Mouse (Mus musculus) limb, embryonic 13.5 days (tissue): ENCODE data around the gene Sclt1. TPM values are rescaled to one million over a fixed set of nuclear protein-coding genes. Genes with fewer than 3 reads are reported as not detected.
"Not testable (repeated sequence)": the region's sequence is repeated elsewhere in the genome, so short reads cannot be mapped to it uniquely, and the experiment has no call there.

Experiments used
- ATAC-seq: fragments of 200-750 bp; cut with Nextera tagmentation; 2 replicates; pipeline ENCODE4 v1.8.0; 2017; ENCODE audit warnings: low read depth, moderate number of reproducible peaks, moderate TSS enrichment; ENCODE audit not compliant: low FRiP score
- H3K27ac ChIP-seq: fragments of 300-500 bp; sonication (generic); 2 replicates; pipeline ENCODE4 v1.5.1; 2015; ENCODE audit warnings: inconsistent platforms, mild to moderate bottlenecking, moderate library complexity
- H3K27me3 ChIP-seq: fragments of 300-500 bp; sonication (generic); 2 replicates; pipeline ENCODE4 v1.6.1; 2015; ENCODE audit warnings: mild to moderate bottlenecking, inconsistent platforms
- H3K36me3 ChIP-seq: fragments of 300-500 bp; sonication (generic); 2 replicates; pipeline ENCODE4 v1.6.1; 2015; ENCODE audit warnings: inconsistent platforms, mild to moderate bottlenecking, moderate library complexity
- H3K4me1 ChIP-seq: fragments of 300-500 bp; sonication (generic); 2 replicates; pipeline ENCODE4 v1.6.1; 2015; ENCODE audit warnings: inconsistent platforms
- H3K4me2 ChIP-seq: fragments of 300-500 bp; sonication (generic); replicated peaks from 2 replicates; pipeline ENCODE4 v1.6.1; 2015; ENCODE audit warnings: inconsistent platforms, mild to moderate bottlenecking, moderate library complexity
- H3K4me3 ChIP-seq: fragments of 300-500 bp; sonication (generic); 2 replicates; pipeline ENCODE4 v1.5.1; 2015; ENCODE audit warnings: moderate library complexity, mild to moderate bottlenecking, inconsistent platforms
- H3K9ac ChIP-seq: fragments of 300-500 bp; sonication (generic); 2 replicates; pipeline ENCODE4 v1.6.1; 2015; ENCODE audit warnings: mild to moderate bottlenecking, inconsistent platforms
- H3K9me3 ChIP-seq: fragments of 300-500 bp; sonication (generic); 2 replicates; pipeline ENCODE4 v1.6.1; 2016; ENCODE audit warnings: inconsistent platforms
- WGBS: fragments of 180-500 bp; shearing (Covaris S2); methylation state at CpG from one replicate; pipeline ENCODE4 v1.1.7; 2015; 5-methylcytosine and 5-hydroxymethylcytosine counted together
- polyA plus RNA-seq: library from polyadenylated mRNA; unstranded; fragments of >200 nt; fragmentation: Nextera tagmentation; extraction: Ambion mirVana; gene quantifications from 2 replicates; pipeline ENCODE4 v1.2.1, GENCODE M21; 2015

Gene Sclt1
- polyA plus RNA-seq = 24.5 and 27.3 TPM in 2 replicates

GRCm38 (mm10) chr3:41742278-41742934, at the start of gene Sclt1, which contains the start of gene D3Ertd751e:
Gene Sclt1, minus strand, starts transcription at chr3:41742514.
Gene D3Ertd751e, plus strand, starts transcription at chr3:41742611.
- Histone ChIP-seq H3K4me2 (peak within 1 kb of the TSS; percentile 77), H3K4me1 (peaks cover 16% of the 10 kb centered on the region), H3K27me3 (no peaks in the 10 kb centered on the region), H3K9ac (peak within 1 kb of the TSS; percentile 90), H3K27ac (peak within 1 kb of the TSS; percentile 93), H3K36me3 (no peaks in the 10 kb centered on the region), H3K4me3 (peak within 1 kb of the TSS; percentile 79), H3K9me3 (no peaks in the 10 kb centered on the region)
- under 1% methylated on average over 66 of the region's 66 CpGs for WGBS
- ATAC-seq = peak; percentile 99

GRCm38 (mm10) chr3:41762091-41762490, 19.8 kb upstream of the Sclt1 start:
- Histone ChIP-seq H3K4me2 (no peak overlapping the region), H3K4me1 (no peaks in the 10 kb centered on the region), H3K9ac (no peak overlapping the region), H3K27ac (no peak overlapping the region), H3K9me3 (no peaks in the 10 kb centered on the region), H3K36me3 (no peaks in the 10 kb centered on the region), H3K4me3 (no peak overlapping the region), H3K27me3 (no peaks in the 10 kb centered on the region)
- WGBS = 92% methylated on average over 3 of the region's 3 CpGs
- no peak for ATAC-seq

DNA sequence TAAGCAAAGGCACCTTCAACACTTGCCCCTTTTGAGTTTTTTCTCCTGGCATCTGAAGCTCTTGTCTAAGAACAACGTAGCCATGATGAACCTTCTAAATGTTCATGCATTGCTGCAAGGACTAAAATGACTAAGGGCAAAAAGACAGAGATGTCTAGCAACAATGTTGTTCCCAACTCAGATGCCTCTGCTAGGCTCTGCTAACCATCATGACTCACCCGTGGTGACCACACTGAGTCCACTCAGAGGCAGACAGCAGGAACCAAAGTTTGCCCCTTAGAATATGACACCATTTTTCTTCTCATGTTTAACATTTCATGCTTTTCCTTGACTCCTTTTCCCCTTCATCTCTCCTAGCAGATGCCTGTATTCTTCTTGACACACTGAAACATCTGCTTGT, 12.2 kb upstream of the Sclt1 start:
- H3K9ac ChIP-seq = no peak overlapping the region
- H3K27ac ChIP-seq = no peak overlapping the region
- H3K9me3 ChIP-seq = no peaks in the 10 kb centered on the region
- no peaks in the 10 kb centered on the region for H3K27me3 ChIP-seq
- WGBS = 76% methylated on average over 2 of the region's 2 CpGs
- H3K4me3 ChIP-seq = no peak overlapping the region
- no peak overlapping the region for H3K4me2 ChIP-seq
- no peak for ATAC-seq
- no peaks in the 10 kb centered on the region for H3K4me1 ChIP-seq
- no peaks in the 10 kb centered on the region for H3K36me3 ChIP-seq

DNA sequence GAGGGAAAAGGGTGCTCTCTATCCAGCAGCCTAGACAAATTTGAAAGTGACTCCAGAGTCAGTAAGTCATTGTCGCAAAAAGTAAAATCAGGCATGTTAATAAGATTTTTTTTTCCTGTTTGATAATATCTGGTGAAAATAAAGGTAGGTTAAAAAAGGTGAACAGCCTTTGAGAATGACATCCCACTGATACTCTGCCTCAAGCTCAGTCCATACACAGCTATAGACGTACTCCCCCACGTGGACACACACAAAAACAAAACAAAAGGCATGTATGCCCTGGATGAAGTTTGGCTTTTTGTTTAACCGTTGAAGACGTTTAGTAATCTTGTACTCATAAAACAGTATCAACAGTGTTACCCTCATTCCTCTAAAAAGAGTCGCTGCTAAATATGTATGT, 1.1 kb upstream of the Sclt1 start:
- no peak for ATAC-seq
- WGBS = 48% methylated on average over 6 of the region's 6 CpGs
- no peaks in the 10 kb centered on the region for H3K36me3 ChIP-seq
- H3K9ac ChIP-seq = no peak overlapping the region; the same call in 1 of the 2 replicates
- H3K4me1 ChIP-seq = peaks cover 16% of the 10 kb centered on the region
- H3K4me3 ChIP-seq = peak overlapping the region; percentile 79
- H3K27ac ChIP-seq = no peak overlapping the region
- H3K27me3 ChIP-seq = no peaks in the 10 kb centered on the region
- peak overlapping the region; percentile 73 for H3K4me2 ChIP-seq
- no peaks in the 10 kb centered on the region for H3K9me3 ChIP-seq

DNA sequence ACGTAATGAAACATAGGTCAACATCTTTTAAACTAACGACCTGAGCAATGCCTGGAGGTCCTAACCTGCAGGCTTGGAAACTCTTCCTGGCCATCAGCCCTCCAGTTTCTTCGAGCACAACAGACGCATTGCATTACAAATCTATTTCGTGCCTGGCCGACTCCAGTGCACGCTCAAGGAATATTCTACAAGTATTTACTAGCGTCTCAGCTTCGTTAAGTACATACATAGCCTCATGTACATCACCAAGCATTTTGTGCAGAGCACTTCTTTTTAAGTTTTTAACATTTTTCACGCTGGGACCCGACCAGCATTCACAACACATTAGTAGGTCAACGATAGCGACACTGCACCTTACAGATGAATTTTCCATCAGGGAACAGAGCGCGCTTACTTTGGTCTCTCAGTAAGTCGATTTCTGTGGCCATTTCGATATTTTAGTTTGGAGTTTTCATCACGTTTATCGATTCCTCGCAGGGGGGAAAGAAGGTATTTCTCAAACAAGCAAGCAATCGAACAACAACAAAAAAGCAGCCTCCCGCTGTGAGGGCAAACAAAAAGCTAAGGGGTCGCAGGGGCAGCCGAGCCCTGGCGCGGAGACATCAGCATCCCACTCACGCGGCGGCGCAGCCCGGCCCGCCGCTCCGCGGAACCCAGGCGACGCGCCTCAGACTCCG, 575 bp downstream of the Sclt1 start:
- peak overlapping the region; percentile 77 for H3K4me2 ChIP-seq
- no peaks in the 10 kb centered on the region for H3K9me3 ChIP-seq
- WGBS = under 1% methylated on average over 39 of the region's 39 CpGs
- no peaks in the 10 kb centered on the region for H3K36me3 ChIP-seq
- H3K4me1 ChIP-seq = peaks cover 16% of the 10 kb centered on the region
- no peaks in the 10 kb centered on the region for H3K27me3 ChIP-seq
- no peak for ATAC-seq
- H3K4me3 ChIP-seq = peak overlapping the region; percentile 79
- H3K9ac ChIP-seq = peak overlapping the region; percentile 90
- peak overlapping the region; percentile 93 for H3K27ac ChIP-seq

- Histone ChIP-seq H3K4me1 (no peaks in the 10 kb centered on the region), H3K27me3 (no peaks in the 10 kb centered on the region), H3K9me3 (peaks cover 4% of the 10 kb centered on the region; the same call in 1 of the 2 replicates), H3K4me3 (no peak overlapping the region), H3K27ac (no peak overlapping the region), H3K36me3 (peaks cover 18% of the 10 kb centered on the region), H3K9ac (no peak overlapping the region), H3K4me2 (no peak overlapping the region)
- WGBS = 71% methylated on average over 1 of the region's 1 CpGs
- no peak for ATAC-seq
Observed at GRCm38 (mm10) chr3:41695681-41696080, 46.6 kb downstream of the Sclt1 start.

GRCm38 (mm10) chr3:41692440-41693142, 49.7 kb downstream of the Sclt1 start:
- no peak overlapping the region for H3K9ac ChIP-seq
- no peak overlapping the region for H3K4me2 ChIP-seq
- no peaks in the 10 kb centered on the region for H3K4me1 ChIP-seq
- peaks cover 5% of the 10 kb centered on the region for H3K36me3 ChIP-seq
- no peak overlapping the region for H3K27ac ChIP-seq
- H3K27me3 ChIP-seq = no peaks in the 10 kb centered on the region
- H3K4me3 ChIP-seq = no peak overlapping the region
- 91% methylated on average over 4 of the region's 4 CpGs for WGBS
- H3K9me3 ChIP-seq = peaks cover 4% of the 10 kb centered on the region; the same call in 1 of the 2 replicates
- ATAC-seq = no peak

DNA sequence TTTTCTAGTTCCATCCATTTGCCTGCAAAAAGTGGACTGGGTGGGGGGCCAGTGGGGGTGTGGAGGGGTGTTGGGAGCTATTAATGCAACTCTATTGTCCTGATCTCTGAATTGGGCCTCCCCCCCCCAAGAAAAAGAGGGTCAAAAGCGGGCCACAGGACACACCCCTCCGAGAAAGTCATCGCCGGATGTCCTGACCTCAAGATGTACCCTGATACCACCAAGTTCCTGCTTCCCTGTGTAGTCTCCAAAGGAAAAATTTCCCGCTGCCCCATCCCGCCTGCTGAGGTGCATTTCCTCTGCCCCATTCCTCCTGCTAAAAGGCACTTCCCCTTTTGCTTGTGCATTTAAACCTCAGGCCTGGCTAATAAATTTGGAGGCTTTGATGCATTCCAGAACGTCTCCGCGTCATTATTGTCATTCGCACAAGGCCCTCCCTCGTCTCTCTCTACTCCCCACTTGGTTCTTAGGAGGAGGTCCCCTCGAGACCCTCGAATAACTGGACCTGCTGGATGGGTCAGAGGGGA, 52.1 kb downstream of the Sclt1 start:
- not testable (repeated sequence) for ATAC-seq, H3K36me3 ChIP-seq, H3K9me3 ChIP-seq, H3K4me3 ChIP-seq, H3K27me3 ChIP-seq, H3K9ac ChIP-seq, H3K27ac ChIP-seq, H3K4me2 ChIP-seq, H3K4me1 ChIP-seq
- 82% methylated on average over 13 of the region's 13 CpGs for WGBS

DNA sequence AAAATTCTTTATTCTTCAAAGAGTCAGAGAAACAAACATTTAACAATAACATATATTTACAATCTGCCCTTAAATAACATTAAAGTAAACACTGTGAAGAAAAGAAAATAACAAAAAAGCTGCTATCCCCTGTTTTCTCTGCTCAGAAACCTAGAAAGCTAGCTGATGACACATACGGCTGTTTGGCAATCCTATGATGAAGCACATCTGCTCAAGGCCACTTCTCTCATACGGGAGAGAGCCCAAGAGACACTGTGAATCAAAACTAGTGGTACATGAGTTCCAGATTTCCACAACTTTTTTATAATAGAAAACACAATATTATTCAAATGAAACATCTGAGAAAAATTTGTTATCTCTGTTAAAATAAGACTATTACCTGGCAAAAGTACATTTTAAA, 55.9 kb downstream of the Sclt1 start:
- Histone ChIP-seq H3K27ac (no peak overlapping the region), H3K4me2 (no peak overlapping the region), H3K9me3 (no peaks in the 10 kb centered on the region), H3K4me3 (no peak overlapping the region), H3K27me3 (no peaks in the 10 kb centered on the region), H3K9ac (no peak overlapping the region), H3K36me3 (peaks cover 8% of the 10 kb centered on the region; the same call in 1 of the 2 replicates), H3K4me1 (no peaks in the 10 kb centered on the region)
- no peak for ATAC-seq
- 73% methylated on average over 2 of the region's 2 CpGs for WGBS

- ATAC-seq = no peak
- no peaks in the 10 kb centered on the region for H3K27me3 ChIP-seq
- no peak overlapping the region for H3K4me3 ChIP-seq
- H3K27ac ChIP-seq = no peak overlapping the region
- H3K4me1 ChIP-seq = no peaks in the 10 kb centered on the region
- H3K4me2 ChIP-seq = no peak overlapping the region
- WGBS = 89% methylated on average over 4 of the region's 4 CpGs
- H3K9me3 ChIP-seq = no peaks in the 10 kb centered on the region
- peaks cover 8% of the 10 kb centered on the region; the same call in 1 of the 2 replicates for H3K36me3 ChIP-seq
- no peak overlapping the region for H3K9ac ChIP-seq
Observed at GRCm38 (mm10) chr3:41682084-41682483, 60.2 kb downstream of the Sclt1 start.

DNA sequence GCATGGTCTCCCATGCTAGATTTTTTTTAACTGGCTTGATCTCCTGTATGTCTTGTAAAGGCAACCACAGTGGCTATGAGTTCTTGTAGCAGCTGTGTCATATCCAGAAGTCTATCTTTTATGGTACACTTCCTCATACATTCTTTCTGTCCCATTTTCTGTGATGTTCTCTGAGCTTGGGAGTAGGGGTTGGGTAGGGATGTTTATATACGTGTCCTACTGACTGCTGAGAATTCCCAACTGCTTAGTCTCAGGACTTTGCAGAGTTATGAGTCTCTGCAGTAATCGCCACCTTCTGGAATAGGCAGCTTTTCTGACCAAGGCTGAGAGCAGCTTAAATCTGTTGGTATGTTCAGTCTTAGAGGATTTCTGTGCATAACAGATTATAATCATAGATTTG, 65.7 kb downstream of the Sclt1 start:
- no peak overlapping the region for H3K4me2 ChIP-seq
- no peaks in the 10 kb centered on the region for H3K4me1 ChIP-seq
- peaks cover 15% of the 10 kb centered on the region for H3K36me3 ChIP-seq
- H3K27me3 ChIP-seq = no peaks in the 10 kb centered on the region
- no peak overlapping the region for H3K27ac ChIP-seq
- 77% methylated on average over 2 of the region's 2 CpGs for WGBS
- H3K9ac ChIP-seq = no peak overlapping the region
- H3K4me3 ChIP-seq = no peak overlapping the region
- H3K9me3 ChIP-seq = no peaks in the 10 kb centered on the region
- ATAC-seq = no peak

DNA sequence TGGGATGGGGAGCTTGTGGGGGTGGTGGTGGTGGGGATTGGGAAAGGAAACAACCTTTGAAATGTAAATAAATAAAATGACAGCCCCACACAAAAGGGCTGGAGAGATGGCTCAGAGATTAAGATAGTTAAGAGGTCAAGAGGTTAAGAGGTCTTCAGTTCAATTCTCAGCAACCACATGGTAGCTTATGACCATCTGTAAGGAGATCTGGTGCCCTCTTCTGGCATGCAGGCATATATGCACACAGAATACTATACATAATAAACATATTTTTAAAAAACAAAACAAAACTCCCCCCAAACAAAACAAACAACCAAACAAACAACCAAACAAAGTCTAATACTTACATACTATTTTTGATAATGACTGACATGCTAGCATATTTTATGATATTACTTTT, 67.5 kb downstream of the Sclt1 start:
- Histone ChIP-seq H3K9ac (no peak overlapping the region), H3K4me1 (no peaks in the 10 kb centered on the region), H3K9me3 (no peaks in the 10 kb centered on the region), H3K27me3 (no peaks in the 10 kb centered on the region), H3K4me2 (no peak overlapping the region), H3K36me3 (peaks cover 15% of the 10 kb centered on the region), H3K27ac (no peak overlapping the region), H3K4me3 (no peak overlapping the region)
- no peak for ATAC-seq
